Mouse (Mus musculus): ENCODE results near the gene Ptprd. TPM values are rescaled to one million over a fixed set of nuclear protein-coding genes. Genes with fewer than 3 reads are reported as not detected.

The Ptprd gene
- 41.5 and 41.8 TPM in 2 replicates for polyA plus RNA-seq (2016; fragmentation: Nextera tagmentation; extraction: Ambion mirVana)

DNA sequence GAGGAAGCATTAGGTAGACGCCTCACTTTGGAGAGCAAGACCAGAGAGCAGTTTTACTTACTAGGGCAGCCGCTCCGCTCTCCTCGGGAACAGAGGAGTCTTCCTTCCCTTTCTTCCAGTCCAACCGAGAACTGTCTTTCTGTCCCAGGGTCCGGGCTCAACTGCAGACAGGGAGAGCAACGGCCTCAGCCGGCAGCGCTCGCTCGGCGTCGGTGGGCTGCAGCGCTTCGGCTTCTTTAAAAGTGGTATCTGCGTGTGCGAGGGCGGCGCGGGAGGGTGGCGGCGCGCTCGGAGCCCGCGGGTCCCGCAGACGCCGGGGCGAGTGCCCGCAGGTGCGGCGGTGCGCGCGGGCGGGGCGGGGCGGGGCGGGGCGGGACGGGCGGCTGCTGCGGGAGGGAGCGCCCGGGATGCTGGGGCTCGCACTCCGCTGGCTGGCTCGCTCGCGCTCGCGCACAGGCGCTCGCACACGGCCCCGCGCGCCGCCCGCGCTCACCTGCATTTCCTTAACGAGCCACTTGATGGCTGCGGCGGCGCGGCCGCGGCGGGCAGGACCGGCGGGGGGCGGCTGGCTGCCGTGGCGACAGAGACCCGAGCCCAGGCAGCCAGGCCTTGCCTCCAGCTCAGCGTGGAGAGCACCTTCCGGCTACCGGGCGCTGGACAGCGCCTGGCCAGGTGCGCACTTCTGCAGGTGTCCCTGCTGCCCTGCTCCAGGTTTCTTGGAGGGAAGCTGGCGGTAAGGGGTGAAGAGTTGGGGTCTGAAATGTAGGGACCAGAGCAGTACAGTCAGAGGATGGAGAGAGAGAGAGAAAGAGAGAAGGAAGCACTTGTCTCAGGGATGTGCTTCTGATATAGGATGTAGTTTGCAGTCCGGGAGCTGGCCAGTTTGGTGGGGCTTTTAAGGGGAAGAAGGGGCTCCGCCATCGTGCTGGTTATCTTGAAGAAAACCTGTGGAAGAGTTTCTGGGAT, at the start of gene Ptprd:
TSS of gene Ptprd (minus strand) at position 433 of the 966 bp plus-strand sequence.
- peak; percentile 83 for ATAC-seq (ENCODE audit: insufficient number of reproducible peaks, insufficient read depth, low FRiP score, low TSS enrichment)
- Histone ChIP-seq H3K4me1 (no peaks in the 10 kb centered on the region; the same call in 1 of the 2 replicates), H3K4me3 (peak within 1 kb of the TSS; percentile 50), H3K9ac (peak within 1 kb of the TSS; percentile 40), H3K4me2 (replicated peaks) (peak within 1 kb of the TSS; percentile 83), H3K27ac (no peak within 1 kb of the TSS), H3K36me3 (no peaks in the 10 kb centered on the region), H3K27me3 (peaks cover 34% of the 10 kb centered on the region), H3K9me3 (no peaks in the 10 kb centered on the region)
- 1% methylated on average over 81 of the region's 86 CpGs for WGBS

GRCm38 (mm10) chr4:78235820-78236219, 24.1 kb upstream of the Ptprd start:
- no peaks in the 10 kb centered on the region for H3K36me3 ChIP-seq
- H3K4me3 ChIP-seq: no peak overlapping the region
- H3K9ac ChIP-seq: no peak overlapping the region
- no peaks in the 10 kb centered on the region for H3K9me3 ChIP-seq
- no peak overlapping the region for H3K4me2 ChIP-seq (replicated peaks)
- H3K27ac ChIP-seq: no peak overlapping the region
- 74% methylated on average over 2 of the region's 2 CpGs for WGBS
- H3K4me1 ChIP-seq: no peaks in the 10 kb centered on the region
- no peaks in the 10 kb centered on the region for H3K27me3 ChIP-seq
- ATAC-seq (ENCODE audit: insufficient number of reproducible peaks, insufficient read depth, low FRiP score, low TSS enrichment): no peak

- Histone ChIP-seq H3K9ac (no peak overlapping the region), H3K4me1 (no peaks in the 10 kb centered on the region), H3K27me3 (no peaks in the 10 kb centered on the region), H3K4me3 (no peak overlapping the region), H3K27ac (no peak overlapping the region), H3K36me3 (no peaks in the 10 kb centered on the region), H3K9me3 (no peaks in the 10 kb centered on the region), H3K4me2 (replicated peaks) (no peak overlapping the region)
- 82% methylated on average over 2 of the region's 2 CpGs for WGBS
- no peak for ATAC-seq (ENCODE audit: insufficient number of reproducible peaks, insufficient read depth, low FRiP score, low TSS enrichment)
Measured at GRCm38 (mm10) chr4:78235316-78235715, 23.6 kb upstream of the Ptprd start.

GRCm38 (mm10) chr4:78234681-78235080, 22.9 kb upstream of the Ptprd start:
- Histone ChIP-seq H3K4me3 (no peak overlapping the region), H3K27ac (no peak overlapping the region), H3K27me3 (no peaks in the 10 kb centered on the region), H3K4me2 (replicated peaks) (no peak overlapping the region), H3K9ac (no peak overlapping the region), H3K9me3 (no peaks in the 10 kb centered on the region), H3K4me1 (no peaks in the 10 kb centered on the region), H3K36me3 (no peaks in the 10 kb centered on the region)
- 89% methylated on average over 1 of the region's 1 CpGs for WGBS
- ATAC-seq (ENCODE audit: insufficient number of reproducible peaks, insufficient read depth, low FRiP score, low TSS enrichment): no peak

DNA sequence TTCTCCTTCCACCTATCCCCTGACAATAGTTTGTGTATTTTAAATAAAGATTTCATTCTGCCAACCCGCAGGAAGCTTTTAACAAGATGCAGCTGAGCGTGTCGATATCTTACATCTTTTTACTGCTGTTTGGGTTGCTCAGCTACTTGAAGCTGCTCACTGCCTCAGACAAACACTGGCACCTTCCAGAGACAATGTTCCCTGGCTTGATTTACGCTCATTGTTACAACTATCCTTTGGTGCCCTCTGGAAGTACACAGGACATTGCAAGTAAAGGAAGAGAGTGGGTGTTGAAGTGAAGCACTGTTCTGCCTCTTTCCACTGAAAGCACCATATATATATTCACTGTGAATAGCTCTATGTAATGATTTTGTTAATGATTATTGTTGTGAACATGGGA, 2.2 kb upstream of the Ptprd start:
- no peak for ATAC-seq (ENCODE audit: insufficient number of reproducible peaks, insufficient read depth, low FRiP score, low TSS enrichment)
- H3K4me2 ChIP-seq (replicated peaks): no peak overlapping the region
- H3K9me3 ChIP-seq: no peaks in the 10 kb centered on the region
- no peak overlapping the region for H3K4me3 ChIP-seq
- H3K27me3 ChIP-seq: peaks cover 34% of the 10 kb centered on the region
- H3K36me3 ChIP-seq: no peaks in the 10 kb centered on the region
- no peak overlapping the region for H3K9ac ChIP-seq
- H3K4me1 ChIP-seq: no peaks in the 10 kb centered on the region; the same call in 1 of the 2 replicates
- WGBS: 66% methylated on average over 4 of the region's 4 CpGs
- no peak overlapping the region for H3K27ac ChIP-seq

DNA sequence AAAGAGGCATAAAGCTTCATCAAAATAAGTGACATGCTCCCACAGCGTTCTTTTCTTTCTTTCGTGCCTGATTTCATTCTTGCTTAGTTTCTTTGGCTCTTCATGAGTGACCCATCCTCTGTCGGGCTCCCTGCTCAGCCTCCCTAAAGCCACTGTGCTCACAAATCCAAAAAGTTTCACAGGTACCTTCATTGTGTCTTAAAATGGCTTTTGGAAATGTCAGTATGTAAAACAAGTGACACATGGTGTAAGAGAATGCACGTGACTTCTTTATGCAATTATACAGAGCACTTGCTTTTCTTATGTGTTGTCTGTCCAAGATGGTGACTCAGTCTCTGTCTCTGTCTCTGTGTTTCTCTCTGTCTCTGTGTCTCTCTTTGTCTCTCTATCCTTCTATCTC, 1.2 kb upstream of the Ptprd start:
- Histone ChIP-seq H3K4me1 (no peaks in the 10 kb centered on the region; the same call in 1 of the 2 replicates), H3K9ac (no peak overlapping the region)

DNA sequence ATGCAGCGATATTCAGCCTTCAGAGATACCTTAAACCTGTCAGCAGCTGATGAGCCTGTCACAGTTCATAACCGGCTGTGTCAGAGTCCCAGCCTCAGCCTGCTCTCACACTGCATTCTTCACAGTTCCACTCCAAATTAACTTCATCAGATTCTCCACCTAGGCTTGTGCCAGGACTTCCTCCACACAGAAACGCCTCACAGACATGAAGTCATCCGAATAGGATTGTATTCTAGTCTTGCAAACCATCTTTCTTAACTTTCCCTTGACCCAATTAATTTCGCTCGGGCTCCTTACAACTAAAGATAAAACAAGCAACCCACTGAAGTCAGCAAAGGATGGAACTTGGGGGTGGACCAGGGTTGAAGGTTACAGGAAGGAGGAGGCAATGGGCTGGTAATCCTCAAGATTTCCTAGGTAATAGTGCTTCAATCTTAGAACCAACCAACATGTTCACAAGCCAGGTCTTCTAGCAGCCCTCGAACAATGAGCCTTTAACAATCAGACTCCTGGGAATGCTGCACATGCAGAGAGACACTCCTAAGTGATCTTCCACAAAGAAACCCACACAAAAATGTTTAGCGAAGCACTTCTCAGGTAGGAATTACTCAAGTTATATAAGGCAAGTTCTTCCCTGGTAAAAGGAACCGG, 758 bp downstream of the Ptprd start:
- peaks cover 34% of the 10 kb centered on the region for H3K27me3 ChIP-seq
- ATAC-seq (ENCODE audit: insufficient number of reproducible peaks, insufficient read depth, low FRiP score, low TSS enrichment): no peak
- no peaks in the 10 kb centered on the region; the same call in 1 of the 2 replicates for H3K4me1 ChIP-seq
- peak overlapping the region; percentile 83 for H3K4me2 ChIP-seq (replicated peaks)
- H3K4me3 ChIP-seq: peak overlapping the region; percentile 50
- H3K36me3 ChIP-seq: no peaks in the 10 kb centered on the region
- peak overlapping the region; percentile 40; the same call in 1 of the 2 replicates for H3K9ac ChIP-seq
- WGBS: 26% methylated on average over 9 of the region's 9 CpGs
- H3K27ac ChIP-seq: no peak overlapping the region
- H3K9me3 ChIP-seq: no peaks in the 10 kb centered on the region

More for the DNA sequence above, 1.2 kb upstream of the Ptprd start:
- ATAC-seq (ENCODE audit: insufficient number of reproducible peaks, insufficient read depth, low FRiP score, low TSS enrichment): no peak
- Histone ChIP-seq H3K4me3 (no peak overlapping the region), H3K36me3 (no peaks in the 10 kb centered on the region), H3K9me3 (no peaks in the 10 kb centered on the region), H3K4me2 (replicated peaks) (no peak overlapping the region), H3K27me3 (peaks cover 34% of the 10 kb centered on the region), H3K27ac (no peak overlapping the region)
- 72% methylated on average over 4 of the region's 4 CpGs for WGBS

DNA sequence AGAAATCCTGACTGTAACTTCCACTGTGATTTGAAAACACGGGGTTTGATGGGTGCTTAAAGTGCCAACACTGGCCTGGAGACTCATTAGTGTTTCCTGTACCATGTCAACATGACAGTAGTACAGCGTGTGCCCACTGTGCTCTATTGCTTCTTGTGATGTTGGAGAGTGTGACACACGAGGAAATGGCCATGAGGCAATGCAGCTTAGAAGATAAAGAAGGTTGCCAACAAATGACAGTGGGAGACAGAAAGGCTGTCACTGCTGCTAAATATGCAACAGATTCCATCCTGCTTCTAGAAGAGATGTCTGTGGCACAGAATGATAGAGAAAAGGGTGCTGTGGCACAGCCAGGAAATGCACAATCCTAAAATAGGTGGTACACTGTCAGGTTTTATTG, 6.7 kb downstream of the Ptprd start:
- Histone ChIP-seq H3K4me3 (no peak overlapping the region), H3K36me3 (no peaks in the 10 kb centered on the region), H3K27ac (no peak overlapping the region), H3K27me3 (no peaks in the 10 kb centered on the region), H3K9ac (no peak overlapping the region), H3K9me3 (no peaks in the 10 kb centered on the region), H3K4me2 (replicated peaks) (no peak overlapping the region), H3K4me1 (no peaks in the 10 kb centered on the region)
- 55% methylated on average over 3 of the region's 3 CpGs for WGBS
- no peak for ATAC-seq (ENCODE audit: insufficient number of reproducible peaks, insufficient read depth, low FRiP score, low TSS enrichment)

DNA sequence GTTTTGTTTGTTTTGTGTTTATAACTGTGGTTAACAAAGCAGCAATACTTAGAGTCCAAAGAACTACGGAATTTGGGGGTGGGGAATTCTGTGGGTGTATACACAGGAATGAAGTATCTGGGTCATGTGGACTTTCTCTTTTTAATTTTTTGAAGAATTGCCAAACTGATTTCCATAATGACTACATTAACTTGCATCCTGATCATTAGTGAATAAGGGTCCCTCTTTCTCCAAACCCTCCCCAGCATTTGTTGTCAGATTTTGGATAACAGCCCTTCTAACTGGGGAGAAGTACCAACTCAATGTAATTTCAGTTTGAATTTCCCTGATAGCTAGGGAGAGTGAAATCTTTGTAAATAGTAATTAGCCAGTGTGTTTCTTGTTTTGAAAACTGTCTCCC, 43.3 kb downstream of the Ptprd start:
- Histone ChIP-seq H3K9me3 (no peaks in the 10 kb centered on the region), H3K36me3 (no peaks in the 10 kb centered on the region), H3K4me2 (replicated peaks) (no peak overlapping the region), H3K4me1 (no peaks in the 10 kb centered on the region), H3K27ac (no peak overlapping the region), H3K9ac (no peak overlapping the region), H3K27me3 (no peaks in the 10 kb centered on the region), H3K4me3 (no peak overlapping the region)
- no peak for ATAC-seq (ENCODE audit: insufficient number of reproducible peaks, insufficient read depth, low FRiP score, low TSS enrichment)
- 84% methylated on average over 1 of the region's 1 CpGs for WGBS

DNA sequence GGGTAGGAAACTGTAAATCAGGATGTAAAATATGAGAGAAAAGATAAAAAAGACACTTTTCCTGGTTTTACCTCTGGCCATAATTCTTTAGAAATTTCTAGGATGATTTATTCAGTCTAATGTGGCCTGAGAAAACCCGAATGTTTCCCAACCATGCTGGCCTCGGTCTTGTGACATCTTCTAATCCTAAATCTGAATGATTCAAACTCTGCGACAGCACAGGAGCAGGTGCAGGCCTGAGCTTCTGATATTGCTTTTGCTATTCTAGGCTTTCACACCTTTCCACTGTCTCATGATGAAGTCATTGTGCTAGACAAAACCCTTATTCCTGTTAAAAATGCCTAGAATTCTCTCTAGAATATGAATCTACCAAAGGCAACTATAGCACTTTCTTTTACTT, 51.3 kb downstream of the Ptprd start:
- WGBS: 90% methylated on average over 3 of the region's 3 CpGs
- ATAC-seq (ENCODE audit: insufficient number of reproducible peaks, insufficient read depth, low FRiP score, low TSS enrichment): no peak

GRCm38 (mm10) chr4:78150561-78150960, 61.2 kb downstream of the Ptprd start:
- no peaks in the 10 kb centered on the region for H3K36me3 ChIP-seq
- H3K9ac ChIP-seq: no peak overlapping the region
- H3K27me3 ChIP-seq: no peaks in the 10 kb centered on the region
- 48% methylated on average over 1 of the region's 1 CpGs for WGBS
- H3K4me1 ChIP-seq: no peaks in the 10 kb centered on the region
- no peaks in the 10 kb centered on the region for H3K9me3 ChIP-seq
- no peak overlapping the region for H3K4me2 ChIP-seq (replicated peaks)
- no peak overlapping the region for H3K4me3 ChIP-seq
- no peak for ATAC-seq (ENCODE audit: insufficient number of reproducible peaks, insufficient read depth, low FRiP score, low TSS enrichment)
- H3K27ac ChIP-seq: no peak overlapping the region

More for the DNA sequence above, 51.3 kb downstream of the Ptprd start:
- Histone ChIP-seq H3K9me3 (no peaks in the 10 kb centered on the region), H3K9ac (no peak overlapping the region), H3K4me2 (replicated peaks) (no peak overlapping the region), H3K4me3 (no peak overlapping the region), H3K36me3 (no peaks in the 10 kb centered on the region), H3K4me1 (no peaks in the 10 kb centered on the region), H3K27ac (no peak overlapping the region), H3K27me3 (no peaks in the 10 kb centered on the region)

GRCm38 (mm10) chr4:78142767-78143148, 69.0 kb downstream of the Ptprd start:
- Histone ChIP-seq H3K4me1 (no peaks in the 10 kb centered on the region), H3K27ac (no peak overlapping the region), H3K36me3 (no peaks in the 10 kb centered on the region), H3K9me3 (no peaks in the 10 kb centered on the region), H3K4me2 (replicated peaks) (no peak overlapping the region), H3K27me3 (no peaks in the 10 kb centered on the region), H3K9ac (no peak overlapping the region), H3K4me3 (no peak overlapping the region)
- no peak for ATAC-seq (ENCODE audit: insufficient number of reproducible peaks, insufficient read depth, low FRiP score, low TSS enrichment)
- WGBS: 87% methylated on average over 1 of the region's 1 CpGs
